Mouse (Mus musculus) ES-Bruce4 (cell line): Measurements from ENCODE around the gene Rpl21. TPM values are rescaled to one million over a fixed set of nuclear protein-coding genes. Genes with fewer than 3 reads are reported as not detected.

Experiments
- H3K27ac ChIP-seq: 2 replicates; pipeline ENCODE4 v1.5.1; 2012; ENCODE audit warnings: low read length, inconsistent platforms; ENCODE audit not compliant: insufficient read depth
- H3K27me3 ChIP-seq: 2 replicates; pipeline ENCODE4 v1.6.1; 2012; ENCODE audit warnings: mild to moderate bottlenecking, low read length, inconsistent platforms; ENCODE audit not compliant: control insufficient read depth, poor library complexity, insufficient read depth, severe bottlenecking
- H3K36me3 ChIP-seq: 2 replicates; pipeline ENCODE4 v1.6.1; 2012; ENCODE audit warnings: inconsistent platforms, mild to moderate bottlenecking, low read length, moderate library complexity; ENCODE audit not compliant: control insufficient read depth, poor library complexity, insufficient read depth, severe bottlenecking
- H3K4me1 ChIP-seq: one replicate; pipeline ENCODE4 v1.8.1; 2011; ENCODE audit warnings: low read length; ENCODE audit not compliant: control insufficient read depth, insufficient read depth
- H3K4me3 ChIP-seq: 2 replicates; pipeline ENCODE4 v1.5.1; 2011; ENCODE audit warnings: low read depth, mild to moderate bottlenecking, low read length
- H3K9ac ChIP-seq: 2 replicates; pipeline ENCODE4 v1.6.1; 2012; ENCODE audit warnings: low read depth, mild to moderate bottlenecking, inconsistent platforms; ENCODE audit not compliant: poor library complexity, severe bottlenecking
- H3K9me3 ChIP-seq: replicated peaks from 2 replicates; pipeline ENCODE4 v1.6.1; 2012; ENCODE audit warnings: mild to moderate bottlenecking, low read length, inconsistent platforms; ENCODE audit not compliant: control insufficient read depth, poor library complexity, insufficient read depth, severe bottlenecking
- CTCF ChIP-seq: IDR thresholded peaks from one replicate; pipeline ENCODE4 v1.8.1; 2011; ENCODE audit warnings: low read depth, low read length
- EP300 ChIP-seq: IDR thresholded peaks from 2 replicates; pipeline ENCODE4 v1.6.1; 2011; ENCODE audit warnings: low read depth, low read length; ENCODE audit not compliant: insufficient read depth
- POLR2A ChIP-seq: IDR thresholded peaks from one replicate; pipeline ENCODE4 v1.8.1; 2011; ENCODE audit warnings: low read length; ENCODE audit not compliant: insufficient read depth
- polyA plus RNA-seq: library from polyadenylated mRNA; stranded (reverse); fragments of >200 nt; gene quantifications from 2 replicates; pipeline ENCODE4 v1.2.4, GENCODE M21; 2011; ENCODE audit warnings: low read depth; ENCODE audit not compliant: missing spikeins, insufficient read depth, insufficient read length

The Rpl21 gene
- polyA plus RNA-seq, 1 experiment: 85.8 TPM

GRCm38 (mm10) chr5:146806004-146806430, 26.7 kb upstream of the Rpl21 start:
- TF ChIP-seq POLR2A: no peak
- TF ChIP-seq EP300: no peak
- TF ChIP-seq CTCF: no peak
- H3K4me1 ChIP-seq: no peaks in the 10 kb centered on the region
- no peak overlapping the region for H3K9ac ChIP-seq
- H3K27me3 ChIP-seq: no peaks in the 10 kb centered on the region
- H3K36me3 ChIP-seq: no peaks in the 10 kb centered on the region
- H3K9me3 ChIP-seq: peaks cover 4% of the 10 kb centered on the region; the same call in 1 of the 2 replicates
- H3K4me3 ChIP-seq: no peak overlapping the region
- H3K27ac ChIP-seq: no peak overlapping the region

GRCm38 (mm10) chr5:146809951-146810350, 22.7 kb upstream of the Rpl21 start:
- Histone ChIP-seq H3K27ac (no peak overlapping the region), H3K27me3 (no peaks in the 10 kb centered on the region), H3K9me3 (no peaks in the 10 kb centered on the region), H3K4me1 (no peaks in the 10 kb centered on the region), H3K36me3 (no peaks in the 10 kb centered on the region), H3K9ac (no peak overlapping the region), H3K4me3 (no peak overlapping the region)
- no peak for TF ChIP-seq CTCF
- TF ChIP-seq POLR2A: no peak
- TF ChIP-seq EP300: no peak

GRCm38 (mm10) chr5:146812866-146813265, 19.8 kb upstream of the Rpl21 start:
- Histone ChIP-seq H3K9me3 (no peaks in the 10 kb centered on the region), H3K4me3 (no peak overlapping the region), H3K4me1 (no peaks in the 10 kb centered on the region), H3K27ac (no peak overlapping the region), H3K27me3 (no peaks in the 10 kb centered on the region), H3K36me3 (no peaks in the 10 kb centered on the region), H3K9ac (no peak overlapping the region)
- TF ChIP-seq EP300: no peak
- TF ChIP-seq POLR2A: no peak

- TF ChIP-seq CTCF: no peak
- TF ChIP-seq EP300: no peak
- TF ChIP-seq POLR2A: no peak
- H3K4me3 ChIP-seq: no peak overlapping the region
- H3K36me3 ChIP-seq: no peaks in the 10 kb centered on the region
- H3K27ac ChIP-seq: no peak overlapping the region
- no peaks in the 10 kb centered on the region for H3K27me3 ChIP-seq
- no peaks in the 10 kb centered on the region for H3K4me1 ChIP-seq
- H3K9me3 ChIP-seq: no peaks in the 10 kb centered on the region
- H3K9ac ChIP-seq: no peak overlapping the region
These were observed 19.3 kb upstream of the Rpl21 start for GRCm38 (mm10) chr5:146813421-146813820.

- Histone ChIP-seq H3K9ac (no peak overlapping the region), H3K27ac (no peak overlapping the region), H3K27me3 (no peaks in the 10 kb centered on the region), H3K9me3 (no peaks in the 10 kb centered on the region), H3K4me1 (no peaks in the 10 kb centered on the region), H3K36me3 (no peaks in the 10 kb centered on the region), H3K4me3 (no peak overlapping the region)
- TF ChIP-seq POLR2A: no peak
These were observed 17.3 kb upstream of the Rpl21 start for GRCm38 (mm10) chr5:146815394-146815793.

- Histone ChIP-seq H3K4me3 (no peak overlapping the region), H3K27me3 (no peaks in the 10 kb centered on the region), H3K4me1 (no peaks in the 10 kb centered on the region), H3K36me3 (no peaks in the 10 kb centered on the region), H3K9me3 (no peaks in the 10 kb centered on the region), H3K9ac (no peak overlapping the region), H3K27ac (no peak overlapping the region)
- TF ChIP-seq EP300 (no peak), POLR2A (no peak)
These were observed 15.1 kb upstream of the Rpl21 start for GRCm38 (mm10) chr5:146817583-146817982.
